ENCODE assay signal across 7 mouse cellular contexts in the genomic region with DNA sequence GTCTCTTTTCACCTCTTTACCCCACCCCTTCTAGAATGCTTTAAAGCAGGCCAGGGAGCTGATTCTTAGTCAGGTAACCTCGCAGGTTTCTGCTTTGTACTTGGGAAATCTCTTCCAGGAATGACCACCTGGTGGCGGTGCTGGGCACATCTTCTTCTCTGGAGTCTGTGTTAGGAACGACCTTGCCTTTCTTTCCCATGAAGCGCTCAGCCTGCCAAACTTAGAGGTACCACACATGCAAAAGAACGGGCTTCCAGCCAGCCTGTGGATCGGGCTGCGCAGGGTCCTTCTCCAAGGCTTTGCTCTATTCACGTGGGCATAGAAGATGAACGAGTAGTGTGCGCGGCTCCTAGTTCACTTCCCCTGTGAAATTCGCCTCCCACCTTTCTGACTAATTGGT.
A peak's percentile ranks its signal among the peaks of the same experiment; 100 is the strongest.
DNase-seq lines count a peak whose midpoint lies in the region; ATAC-seq lines count a peak whose summit lies in the region.

No protein-coding gene starts in this region.

- H3K4me2 ChIP-seq in hindbrain, embryonic 12.5 days (replicated peaks) = peak overlapping the region; percentile 19; the same call in 1 of the 2 replicates
- H3K4me2 ChIP-seq in midbrain, embryonic 15.5 days = no peak overlapping the region

- H3K9ac ChIP-seq in hindbrain, embryonic 12.5 days = no peak overlapping the region
- no peak overlapping the region for H3K9ac ChIP-seq in midbrain, embryonic 15.5 days

- no peak overlapping the region for H3K4me3 ChIP-seq in forebrain, embryonic 10.5 days
- no peak overlapping the region for H3K4me3 ChIP-seq in hindbrain, embryonic 12.5 days
- H3K4me3 ChIP-seq in midbrain, embryonic 15.5 days = no peak overlapping the region

- H3K4me1 ChIP-seq in forebrain, embryonic 10.5 days = peaks cover 12% of the 10 kb centered on the region
- peaks cover 6% of the 10 kb centered on the region; the same call in 1 of the 2 replicates for H3K4me1 ChIP-seq in hindbrain, embryonic 12.5 days
- peaks cover 10% of the 10 kb centered on the region for H3K4me1 ChIP-seq in midbrain, embryonic 15.5 days

- peak; percentile 71 for DNase-seq in R1 (ENCODE audit: low read depth, low spot score)
- DNase-seq in adrenal gland, postnatal 25 days = peak; percentile 55
- DNase-seq in forebrain, embryonic 10.5 days (ENCODE audit: extremely low spot score, low spot score) = peak; percentile 57
- peak; percentile 43 for DNase-seq in left cerebral cortex, adult 11 months (ENCODE audit: low spot score)
- peak; percentile 20 for DNase-seq in testis, postnatal 14 days (ENCODE audit: low spot score)

- no peaks in the 10 kb centered on the region for H3K36me3 ChIP-seq in forebrain, embryonic 10.5 days (replicated peaks)
- H3K36me3 ChIP-seq in hindbrain, embryonic 12.5 days = no peaks in the 10 kb centered on the region
- H3K36me3 ChIP-seq in midbrain, embryonic 15.5 days (replicated peaks) = no peaks in the 10 kb centered on the region

- no peaks in the 10 kb centered on the region for H3K27me3 ChIP-seq in forebrain, embryonic 10.5 days (ENCODE audit: poor library complexity, severe bottlenecking)
- no peaks in the 10 kb centered on the region for H3K27me3 ChIP-seq in hindbrain, embryonic 12.5 days
- no peaks in the 10 kb centered on the region for H3K27me3 ChIP-seq in midbrain, embryonic 15.5 days (replicated peaks)

- no peaks in the 10 kb centered on the region for H3K9me3 ChIP-seq in forebrain, embryonic 10.5 days
- no peaks in the 10 kb centered on the region for H3K9me3 ChIP-seq in hindbrain, embryonic 12.5 days (replicated peaks)
- no peaks in the 10 kb centered on the region for H3K9me3 ChIP-seq in midbrain, embryonic 15.5 days

- WGBS in forebrain, embryonic 10.5 days = 38% methylated on average over 12 of the region's 12 CpGs
- WGBS in hindbrain, embryonic 12.5 days = 41% methylated on average over 12 of the region's 12 CpGs
- 33% methylated on average over 12 of the region's 12 CpGs for WGBS in midbrain, embryonic 15.5 days

- H3K27ac ChIP-seq in forebrain, embryonic 10.5 days = no peak overlapping the region
- no peak overlapping the region for H3K27ac ChIP-seq in hindbrain, embryonic 12.5 days
- no peak overlapping the region for H3K27ac ChIP-seq in midbrain, embryonic 15.5 days

- ATAC-seq in hindbrain, embryonic 12.5 days (ENCODE audit: low FRiP score) = peak; percentile 60; the same call in 1 of the 2 replicates
- ATAC-seq in midbrain, embryonic 15.5 days (replicated peaks) = peak; percentile 59

Comparison
In these comparisons a context has a peak if more than half of its experiments do, and no peak if none do; other contexts are left out.
1. DNase-seq: peak in every context shown above with its lines; median percentile 71 in R1; 57 in forebrain, embryonic 10.5 days; 55 in adrenal gland, postnatal 25 days; 43 in left cerebral cortex, adult 11 months; 20 in testis, postnatal 14 days.